Mouse (Mus musculus) cerebellum, adult 2 months (tissue): ENCODE measurements around the gene Sec16b. TPM values are rescaled to one million over a fixed set of nuclear protein-coding genes. Genes with fewer than 3 reads are reported as not detected.
A peak's percentile ranks its signal among the peaks of the same experiment; 100 is the strongest.

Experiments
- DNase-seq, 2 experiments: peaks; one replicate each; pipeline ENCODE4 v3.0.0; 2021
- H3K27ac ChIP-seq: fragments of 200-500 bp; 2 replicates; pipeline ENCODE4 v1.5.1; 2012; ENCODE audit warnings: low read length, control low read depth, inconsistent platforms; ENCODE audit not compliant: insufficient read depth
- H3K27me3 ChIP-seq: fragments of 200-500 bp; 2 replicates; pipeline ENCODE4 v1.6.1; 2012; ENCODE audit warnings: inconsistent platforms, mild to moderate bottlenecking, low read length, moderate library complexity; ENCODE audit not compliant: control insufficient read depth, insufficient read depth
- H3K4me1 ChIP-seq: fragments of 200-500 bp; 2 replicates; pipeline ENCODE4 v1.6.1; 2011; ENCODE audit warnings: low read length; ENCODE audit not compliant: control insufficient read depth, insufficient read depth
- H3K4me3 ChIP-seq: fragments of 200-500 bp; replicated peaks from 2 replicates; pipeline ENCODE3; 2011; ENCODE audit warnings: mild to moderate bottlenecking, low read depth, low read length, control low read depth; ENCODE audit not compliant: insufficient read depth
- CTCF ChIP-seq: fragments of 200-500 bp; IDR thresholded peaks from 2 replicates; pipeline ENCODE4 v1.5.1; 2011; ENCODE audit warnings: low read depth, mild to moderate bottlenecking, control low read depth, low read length, moderate library complexity, borderline replicate concordance; ENCODE audit not compliant: insufficient read depth
- POLR2A ChIP-seq: fragments of 200-500 bp; IDR thresholded peaks from 2 replicates; pipeline ENCODE4 v1.6.1; 2011; ENCODE audit warnings: low read length, control low read depth, borderline replicate concordance; ENCODE audit not compliant: insufficient read depth
- WGBS: fragments of 180-500 bp; shearing (Covaris S2); methylation state at CpG from one replicate; pipeline ENCODE4 v1.1.7; 2018; 5-methylcytosine and 5-hydroxymethylcytosine counted together
- polyA plus RNA-seq: library from polyadenylated mRNA; depleted of rRNA; stranded (reverse); fragments of >200 nt; gene quantifications from 2 replicates; pipeline ENCODE4 v1.2.3, GENCODE M21; 2012

Sec16b gene
- polyA plus RNA-seq, 1 experiment = 0.51 TPM

- 18% methylated on average over 8 of the region's 8 CpGs for WGBS
- Histone ChIP-seq H3K27ac (no peak overlapping the region), H3K27me3 (no peaks in the 10 kb centered on the region; the same call in 1 of the 2 replicates), H3K4me3 (no peak overlapping the region), H3K4me1 (peaks cover 14% of the 10 kb centered on the region)
- peak; percentile 43 to 46 for DNase-seq
- TF ChIP-seq CTCF (peak; percentile 69; the same call in 1 of the 2 replicates), POLR2A (no peak)
Observed at GRCm38 (mm10) chr1:157560654-157561386, 54.3 kb downstream of the Sec16b start.

- no peak for DNase-seq
- H3K4me3 ChIP-seq = no peak overlapping the region
- no peaks in the 10 kb centered on the region for H3K4me1 ChIP-seq
- WGBS = 90% methylated on average over 8 of the region's 8 CpGs
- TF ChIP-seq POLR2A (no peak), CTCF (no peak)
- no peak overlapping the region for H3K27ac ChIP-seq
- H3K27me3 ChIP-seq = no peaks in the 10 kb centered on the region; the same call in 1 of the 2 replicates
Observed at GRCm38 (mm10) chr1:157567819-157568218, 61.3 kb downstream of the Sec16b start.

DNA sequence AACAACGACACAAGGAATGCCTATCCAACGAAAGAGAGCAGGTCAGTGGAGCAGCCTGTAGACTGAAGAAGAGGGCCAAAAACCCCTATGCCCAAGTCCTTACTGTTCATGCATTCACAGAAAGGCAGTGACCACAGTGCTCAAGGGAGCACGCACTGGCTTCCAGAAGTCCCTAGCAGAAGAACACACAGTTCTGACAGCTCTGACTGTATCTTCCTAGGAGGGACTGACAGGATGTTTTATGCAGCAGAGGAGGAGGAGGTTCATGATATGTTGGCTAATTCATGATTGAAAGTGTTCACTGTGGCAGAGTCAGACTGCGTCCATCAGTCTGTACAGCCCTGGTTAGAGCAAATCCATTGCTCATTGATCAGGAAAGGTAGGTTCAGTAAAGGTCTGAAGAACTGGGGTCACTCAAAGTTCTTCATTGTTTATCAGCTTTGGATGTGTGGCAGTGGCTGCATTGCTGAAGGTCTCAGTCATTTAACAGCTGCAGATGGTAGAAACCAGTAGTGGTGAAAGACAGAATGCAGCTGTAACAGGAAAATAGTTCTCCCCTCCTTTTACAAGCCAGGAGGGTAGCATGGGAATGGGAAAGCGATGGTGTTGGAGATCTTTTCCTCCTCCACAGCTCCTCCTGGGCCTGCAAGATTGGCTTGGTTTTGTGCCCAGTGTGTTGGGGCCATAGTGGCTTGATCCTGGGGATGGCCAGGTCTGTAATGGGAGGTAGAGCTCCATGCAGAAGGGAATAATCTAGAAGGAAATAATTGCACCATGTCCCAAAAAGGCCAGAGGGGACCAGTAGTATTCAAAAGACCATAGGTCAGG is 62.9 kb downstream of the Sec16b start:
- Histone ChIP-seq H3K4me1 (no peaks in the 10 kb centered on the region), H3K27me3 (no peaks in the 10 kb centered on the region; the same call in 1 of the 2 replicates), H3K4me3 (no peak overlapping the region), H3K27ac (no peak overlapping the region)
- TF ChIP-seq POLR2A (no peak), CTCF (no peak)
- 95% methylated on average over 5 of the region's 5 CpGs for WGBS
- no peak for DNase-seq

DNA sequence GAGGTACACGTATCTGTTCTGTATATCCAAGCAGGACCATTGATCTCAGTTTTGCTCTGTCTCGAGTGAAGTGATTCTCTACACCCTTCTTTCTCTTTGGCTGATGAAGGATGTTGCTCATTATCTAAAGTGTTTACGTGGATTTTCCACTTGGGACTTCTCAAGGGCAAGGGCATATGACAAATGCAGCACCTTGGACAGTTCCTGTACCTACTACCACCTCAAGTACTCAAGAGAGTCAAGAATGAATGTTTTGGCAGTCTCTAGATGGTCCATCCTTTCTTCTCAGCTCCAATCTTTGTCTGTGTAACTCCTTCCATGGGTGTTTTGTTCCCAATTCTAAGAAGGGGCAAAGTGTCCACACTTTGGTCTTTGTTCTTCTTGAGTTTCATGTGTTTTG is 68.8 kb downstream of the Sec16b start:
- TF ChIP-seq CTCF (no peak), POLR2A (no peak)
- no peak overlapping the region for H3K27ac ChIP-seq
- WGBS = 91% methylated on average over 3 of the region's 3 CpGs
- DNase-seq = no peak
- no peak overlapping the region for H3K4me3 ChIP-seq
- H3K27me3 ChIP-seq = no peaks in the 10 kb centered on the region
- H3K4me1 ChIP-seq = no peaks in the 10 kb centered on the region

DNA sequence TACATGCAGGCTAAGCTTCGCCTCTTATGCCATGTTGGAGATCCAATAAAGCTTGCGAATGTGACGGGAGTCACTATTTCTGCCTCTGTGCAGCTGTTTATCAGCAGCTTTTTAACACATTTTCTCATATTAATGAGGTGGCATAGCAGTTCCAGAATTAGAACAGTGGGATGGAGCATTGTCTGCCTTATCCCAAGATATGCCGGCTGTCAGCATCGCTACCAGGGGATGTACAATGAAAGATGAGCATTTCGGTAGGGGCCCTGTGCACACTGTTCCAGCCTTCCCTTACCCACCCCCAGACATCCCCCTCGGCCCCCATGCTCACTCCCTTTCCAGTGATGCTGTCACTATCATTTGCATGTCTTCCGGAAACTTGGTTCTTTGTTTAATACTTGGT is 71.8 kb downstream of the Sec16b start:
- no peak overlapping the region for H3K4me3 ChIP-seq
- WGBS = 93% methylated on average over 8 of the region's 8 CpGs
- TF ChIP-seq POLR2A (no peak), CTCF (no peak)
- no peak for DNase-seq
- no peaks in the 10 kb centered on the region for H3K4me1 ChIP-seq
- H3K27ac ChIP-seq = no peak overlapping the region
- H3K27me3 ChIP-seq = no peaks in the 10 kb centered on the region

DNA sequence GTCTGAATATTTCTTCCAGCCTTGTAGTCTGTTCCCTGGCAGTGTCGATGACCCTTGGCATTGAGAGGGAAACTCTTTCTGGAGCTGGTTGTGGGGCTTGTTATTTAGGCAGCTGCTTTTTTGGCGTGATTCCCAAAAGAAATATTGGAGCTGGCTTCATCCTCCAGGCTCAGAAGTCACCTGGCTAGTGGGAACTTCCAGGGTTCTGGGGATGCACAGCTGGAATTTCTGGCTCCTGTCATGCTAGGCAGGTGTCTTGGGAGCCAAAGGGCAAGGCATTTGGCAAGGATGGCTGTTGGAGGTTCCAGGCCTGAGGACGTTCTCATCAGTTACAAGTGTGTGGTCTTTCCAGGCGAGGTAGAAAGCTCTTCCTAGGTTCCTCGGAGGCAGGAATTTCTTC is 80.0 kb downstream of the Sec16b start:
- no peaks in the 10 kb centered on the region; the same call in 1 of the 2 replicates for H3K27me3 ChIP-seq
- no peak for TF ChIP-seq POLR2A
- TF ChIP-seq CTCF = no peak
- H3K4me3 ChIP-seq = no peak overlapping the region
- H3K27ac ChIP-seq = no peak overlapping the region
- WGBS = 25% methylated on average over 5 of the region's 5 CpGs
- no peaks in the 10 kb centered on the region for H3K4me1 ChIP-seq
- no peak for DNase-seq

DNA sequence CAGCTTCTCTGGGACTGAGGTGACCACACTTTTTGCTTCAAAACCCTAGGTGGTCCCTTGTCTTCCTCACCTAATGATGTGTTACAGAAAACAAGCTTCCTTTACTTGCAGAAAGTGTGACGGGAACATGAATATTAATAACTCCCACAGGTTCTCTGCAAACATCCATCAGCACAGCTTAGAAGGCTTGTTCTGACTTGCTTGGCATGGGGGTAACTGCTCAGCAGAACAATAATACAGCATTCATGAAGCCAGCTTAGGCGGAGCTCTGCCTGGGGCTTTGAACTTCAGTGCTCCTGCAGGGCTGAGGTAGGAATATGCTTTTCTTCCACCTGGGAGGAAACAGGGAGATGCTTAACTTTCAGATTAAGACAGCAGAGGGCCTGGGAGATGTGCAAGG is 85.5 kb downstream of the Sec16b start:
- Histone ChIP-seq H3K27me3 (no peaks in the 10 kb centered on the region; the same call in 1 of the 2 replicates), H3K27ac (no peak overlapping the region), H3K4me1 (no peaks in the 10 kb centered on the region), H3K4me3 (no peak overlapping the region)
- TF ChIP-seq CTCF = no peak
- no peak for TF ChIP-seq POLR2A
- no peak for DNase-seq
- WGBS = 90% methylated on average over 2 of the region's 2 CpGs

GRCm38 (mm10) chr1:157594561-157594960 is 88.0 kb downstream of the Sec16b start:
- 93% methylated on average over 5 of the region's 5 CpGs for WGBS
- H3K27me3 ChIP-seq = no peaks in the 10 kb centered on the region
- H3K4me3 ChIP-seq = no peak overlapping the region
- DNase-seq = no peak
- no peak overlapping the region for H3K27ac ChIP-seq
- TF ChIP-seq CTCF = no peak
- TF ChIP-seq POLR2A = no peak
- no peaks in the 10 kb centered on the region for H3K4me1 ChIP-seq
